Mouse (Mus musculus) right cerebral cortex, postnatal 4 days (tissue): Measurements from ENCODE around the gene Ogfod1.

Experiments used
- DNase-seq: peaks from one replicate; pipeline ENCODE4 v3.0.0-alpha.2; 2022

The Ogfod1 gene

DNA sequence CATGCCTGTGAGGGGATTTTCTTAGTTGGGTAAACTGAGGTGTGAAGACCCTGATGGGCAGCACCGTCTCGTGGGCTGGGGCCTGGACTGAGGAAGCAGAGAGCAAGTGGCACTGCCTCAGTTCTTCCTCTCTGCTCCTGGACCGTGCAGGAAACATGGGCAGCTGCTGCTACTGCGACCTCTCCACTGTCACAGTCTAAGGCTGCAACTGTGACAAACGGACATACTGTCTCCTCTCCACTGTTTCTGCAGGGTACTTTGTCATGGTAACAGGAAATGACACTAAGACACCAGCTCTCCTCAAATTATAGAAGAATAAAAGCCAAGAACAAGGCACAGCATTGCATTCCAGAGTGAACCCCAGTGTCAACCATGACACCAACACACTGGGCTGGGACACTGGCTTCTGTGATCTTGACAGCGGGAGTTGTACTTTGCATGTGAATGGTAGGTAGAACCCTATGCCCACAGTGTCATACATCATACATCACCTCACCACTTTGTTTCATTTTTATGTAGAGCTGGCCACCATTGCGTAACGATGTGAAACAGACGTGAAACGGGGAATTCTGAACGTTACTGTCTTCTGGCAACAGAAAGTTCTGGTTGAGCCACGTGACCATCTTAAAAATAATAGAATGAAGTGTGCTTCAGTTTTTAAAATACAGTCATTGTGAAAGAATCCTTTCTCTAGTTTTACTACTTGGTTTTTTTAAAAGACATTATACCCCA is 39.6 kb downstream of the Ogfod1 start:
- no peak for DNase-seq

DNA sequence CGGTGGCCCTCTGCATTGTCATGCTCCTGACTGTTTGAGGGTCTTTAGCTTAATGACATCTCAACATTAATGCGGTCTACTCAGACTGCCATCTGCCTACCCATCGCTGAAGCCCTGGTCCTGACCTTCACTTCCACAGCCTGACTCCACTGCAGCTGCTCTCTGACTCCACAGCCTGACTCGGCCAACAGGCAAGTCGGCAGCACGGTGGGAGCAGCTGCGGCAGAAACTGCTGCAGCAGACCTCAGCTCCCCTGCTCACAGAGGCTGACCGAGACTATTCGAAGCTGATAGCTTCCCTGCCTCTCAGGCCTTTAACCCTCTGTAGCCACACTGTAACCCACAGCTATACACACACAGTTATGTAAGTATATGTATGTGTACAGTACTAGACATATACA is 51.0 kb downstream of the Ogfod1 start:
- DNase-seq: no peak

DNA sequence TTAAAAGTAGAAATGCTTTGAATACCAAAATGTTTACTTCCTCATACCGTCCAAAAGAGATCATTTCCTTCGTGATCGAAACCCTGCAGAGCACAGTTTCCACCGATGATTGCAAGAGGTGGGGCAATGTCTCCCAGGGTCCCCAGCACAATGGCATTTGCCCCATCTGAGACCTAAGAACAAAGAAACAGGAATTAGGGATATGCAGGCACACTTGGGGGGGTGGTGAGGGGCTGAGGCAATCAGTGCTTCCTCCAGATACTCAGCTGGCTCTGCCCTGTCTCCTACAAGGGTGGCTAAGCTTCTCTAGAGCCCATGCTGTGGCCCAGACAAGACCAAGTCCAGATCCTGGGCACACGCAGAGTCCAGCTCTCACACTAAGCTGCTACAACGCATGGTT is 52.7 kb downstream of the Ogfod1 start:
- no peak for DNase-seq

DNA sequence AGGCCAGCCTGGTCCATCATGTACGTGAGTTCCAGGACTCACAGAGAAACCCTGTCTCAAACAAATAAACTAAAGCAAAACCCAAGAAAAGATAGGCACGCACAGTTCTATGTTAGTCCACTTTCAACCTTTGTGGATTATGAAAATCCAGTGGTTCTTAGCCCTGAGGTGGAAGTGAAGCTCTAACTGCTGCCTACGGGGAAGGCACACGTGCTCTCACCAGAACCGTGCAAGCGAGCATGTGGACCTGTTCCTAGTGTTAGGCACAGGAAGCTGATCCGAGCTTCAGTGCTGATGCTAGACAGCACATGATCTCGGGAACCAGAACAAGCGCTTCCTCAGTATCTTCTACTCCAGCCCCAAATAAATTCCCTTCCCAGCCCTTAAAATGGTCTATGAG is 55.9 kb downstream of the Ogfod1 start:
- no peak for DNase-seq

DNA sequence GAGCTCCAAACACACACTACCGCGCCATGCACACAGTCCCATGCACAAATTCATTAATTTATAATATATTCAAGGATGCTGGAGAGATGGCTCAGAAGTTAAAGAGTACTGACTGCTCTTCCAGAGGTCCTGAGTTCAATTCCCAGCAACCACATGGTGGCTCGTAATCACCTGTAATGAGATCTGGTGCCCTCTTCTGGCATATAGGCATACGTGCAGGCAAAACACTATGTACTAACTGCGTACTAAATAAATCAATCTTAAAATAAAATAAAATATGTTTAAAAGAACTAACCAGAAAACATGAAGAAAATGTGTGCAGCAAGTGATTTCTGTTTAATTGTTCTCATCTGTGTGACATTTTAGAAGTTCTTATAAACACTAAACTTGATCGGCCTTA is 57.3 kb downstream of the Ogfod1 start:
- DNase-seq: no peak

DNA sequence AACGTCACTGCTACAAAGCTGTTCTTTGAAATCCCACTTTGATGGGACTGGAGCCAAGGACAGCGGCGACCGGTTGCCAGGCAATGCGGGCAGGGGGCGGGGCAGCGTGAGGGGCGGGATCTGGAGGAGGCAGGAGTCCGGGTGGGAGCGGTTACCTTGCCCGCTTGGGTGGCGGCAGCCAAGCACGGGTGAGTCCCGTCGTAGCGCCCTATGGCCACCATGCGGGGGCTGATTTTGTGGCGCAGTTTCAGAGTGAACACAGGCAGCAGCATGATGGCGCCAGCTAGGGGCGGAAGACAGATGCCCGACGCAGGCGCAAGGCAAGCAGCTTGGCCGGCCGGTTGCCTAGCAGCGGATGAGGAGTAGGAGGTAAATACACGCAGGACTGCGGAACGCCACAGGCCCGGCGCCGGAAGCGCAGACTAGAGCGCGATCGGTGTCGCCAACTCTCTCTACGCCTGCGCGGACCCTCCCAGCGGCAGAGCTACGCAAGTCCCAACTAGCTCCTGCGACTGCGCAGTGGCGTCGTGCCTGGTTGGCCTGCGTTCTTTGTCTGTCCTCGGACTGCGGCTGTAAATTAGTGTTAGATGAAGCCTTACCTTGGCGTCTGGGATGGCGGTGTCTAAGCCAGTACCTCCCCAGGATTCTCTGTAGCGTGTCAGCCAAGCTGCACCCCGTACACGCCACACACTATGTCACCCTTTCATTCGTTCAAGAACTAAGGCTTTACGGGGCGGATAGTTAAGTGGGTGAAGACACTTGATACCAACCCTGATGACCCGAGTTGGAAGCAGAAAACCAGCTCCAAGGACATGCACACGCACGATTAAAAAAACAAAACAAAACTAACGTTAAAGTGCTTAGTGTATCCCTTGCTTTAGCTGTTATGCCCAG is 61.3 kb downstream of the Ogfod1 start, which contains the start of gene Bbs2:
Bbs2 (minus strand) TSS at position 848 of the 894 bp plus-strand sequence.
- DNase-seq: peak; percentile 99

DNA sequence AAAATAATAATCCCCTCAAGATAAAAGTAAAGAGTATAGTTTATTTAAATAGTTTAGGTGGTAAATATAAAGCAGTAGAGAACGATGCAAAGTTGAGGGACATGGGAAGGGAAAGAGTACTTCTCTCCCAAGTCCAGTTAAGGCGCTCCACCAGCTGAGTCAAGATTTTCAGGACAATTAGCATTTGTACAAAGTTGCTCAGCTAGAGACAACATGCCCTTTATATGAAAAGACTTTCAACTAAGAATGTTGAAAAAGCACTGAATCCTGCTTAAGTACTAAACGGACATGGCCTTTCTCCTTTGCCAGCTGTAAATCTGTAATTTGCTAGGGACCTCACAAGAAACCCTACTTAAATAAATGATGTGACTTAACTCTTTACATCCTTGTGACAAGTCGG is 62.0 kb downstream of the Ogfod1 start:
- DNase-seq: no peak

DNA sequence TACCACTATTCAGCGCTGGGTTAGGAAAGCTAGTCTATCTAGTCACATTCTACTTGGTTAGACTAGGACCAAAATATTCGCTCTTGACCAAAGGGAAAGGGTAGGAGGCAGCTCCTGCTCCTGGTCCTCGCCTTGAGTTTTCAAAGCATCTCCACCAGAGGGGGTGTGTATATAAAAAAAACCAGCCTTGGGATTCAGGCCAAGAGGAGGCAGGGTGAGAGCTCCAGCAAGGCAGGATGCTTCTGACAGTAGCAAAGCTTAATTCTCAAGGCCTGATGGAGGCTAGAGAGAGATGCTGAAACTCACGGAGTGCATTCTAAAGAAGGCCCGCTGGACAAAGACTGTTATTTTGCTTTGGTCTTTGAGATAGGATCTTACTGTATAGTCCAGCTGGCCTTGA is 67.1 kb downstream of the Ogfod1 start:
- DNase-seq: no peak

DNA sequence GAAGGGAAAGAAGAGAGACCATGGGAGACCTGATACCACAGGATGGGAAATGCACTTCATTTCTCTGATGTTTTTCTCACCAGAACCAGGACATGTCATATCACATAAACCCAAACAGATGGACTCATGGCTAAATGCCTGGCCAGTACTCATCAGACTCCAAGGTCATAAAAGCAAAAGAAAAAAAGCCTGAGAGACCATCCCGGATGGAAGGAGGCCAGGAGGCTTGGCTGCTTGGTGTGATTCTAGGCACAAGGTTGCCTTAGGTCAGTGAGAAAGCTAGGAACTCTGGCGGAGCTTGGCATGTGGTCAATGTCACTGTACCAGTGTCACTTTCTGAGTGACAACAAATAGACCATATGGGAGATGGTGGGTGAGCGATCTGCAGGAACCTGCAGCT is 70.9 kb downstream of the Ogfod1 start:
- no peak for DNase-seq

DNA sequence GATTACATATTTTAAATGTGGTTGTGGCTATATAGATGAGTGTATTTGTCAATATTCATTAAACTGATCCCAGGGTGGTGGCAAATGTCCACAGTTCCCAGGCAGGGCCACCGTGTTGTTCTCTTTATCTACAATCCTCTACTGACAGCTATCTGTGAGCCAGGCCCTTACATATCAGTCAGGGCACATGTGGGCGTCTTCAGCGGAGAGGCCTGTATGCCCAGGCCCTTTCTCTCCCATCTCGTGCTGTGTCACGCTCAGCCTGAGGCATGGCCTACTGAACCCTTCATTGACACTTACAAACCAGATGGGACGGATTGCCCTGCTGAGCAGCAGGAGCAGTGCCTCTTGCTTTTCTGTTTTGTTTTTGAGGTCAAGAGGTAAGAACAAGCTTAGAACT is 72.4 kb downstream of the Ogfod1 start:
- no peak for DNase-seq

DNA sequence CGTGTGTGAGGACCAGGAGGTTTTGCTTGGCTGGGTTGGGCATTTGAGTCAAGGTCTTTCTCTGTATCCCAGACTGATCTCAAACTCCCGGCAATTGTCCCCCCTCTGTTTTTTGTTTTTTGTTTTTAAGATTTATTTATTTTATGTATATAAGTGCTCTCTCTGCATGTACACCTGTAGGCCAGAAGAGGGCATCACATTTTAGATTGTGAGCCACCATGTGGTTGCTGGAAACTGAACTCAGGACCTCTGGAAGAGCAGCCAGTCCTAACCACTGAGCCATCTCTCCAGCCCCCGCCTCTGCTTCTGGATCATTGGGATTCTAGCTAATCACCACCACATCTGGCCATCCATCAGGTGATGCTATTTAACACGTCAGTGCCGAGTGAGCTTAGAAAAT is 72.8 kb downstream of the Ogfod1 start:
- no peak for DNase-seq

DNA sequence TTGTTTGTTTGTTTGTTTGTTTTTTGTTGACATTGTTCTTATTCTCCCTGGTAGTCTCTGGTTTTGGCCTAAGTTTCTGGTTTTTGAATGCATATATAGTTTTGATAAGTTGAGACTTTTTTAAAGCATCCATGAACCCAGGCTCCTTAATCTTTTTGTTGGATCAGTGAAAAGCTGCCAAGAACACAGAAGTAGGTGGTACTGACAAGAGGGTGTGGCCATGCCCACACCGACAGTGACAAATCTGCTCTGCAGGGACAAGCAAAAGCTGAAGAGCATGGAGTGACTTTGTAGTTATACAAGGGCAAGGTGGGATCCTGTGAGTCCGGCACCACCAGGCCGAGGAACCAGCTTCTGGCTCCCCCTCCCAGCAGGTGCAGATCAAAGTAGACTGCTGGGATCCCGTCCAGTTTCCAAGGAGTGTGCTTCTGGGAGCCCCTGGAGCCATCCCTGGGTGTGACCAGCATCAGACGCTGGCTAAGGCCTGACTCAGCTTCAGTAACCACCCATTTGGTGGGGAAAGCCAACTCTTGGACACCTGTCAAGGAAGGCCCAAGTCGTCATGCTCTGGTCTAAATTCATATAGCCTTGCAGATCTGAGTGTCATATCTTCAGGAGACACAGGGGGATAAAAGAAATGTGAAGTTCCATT is 73.7 kb downstream of the Ogfod1 start:
- DNase-seq: no peak

DNA sequence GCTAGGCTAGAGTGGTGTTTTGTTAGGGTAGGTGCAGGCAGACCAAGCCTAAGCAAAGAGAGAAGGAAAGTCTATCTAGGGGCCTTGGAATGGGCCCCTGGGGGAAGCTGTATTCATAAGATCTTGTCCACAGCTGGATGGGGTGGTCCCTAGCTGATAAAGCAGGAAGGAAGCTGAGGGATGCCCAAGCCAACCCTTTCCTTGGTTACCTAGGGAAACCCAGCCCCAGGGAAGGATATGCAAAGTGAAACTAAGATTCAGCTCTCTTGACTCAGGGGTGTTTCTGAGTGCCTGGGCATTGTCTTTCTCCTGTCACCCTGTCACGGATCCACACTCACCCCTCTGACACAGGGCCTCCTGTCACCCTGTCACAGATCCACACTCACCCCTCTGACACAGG is 76.4 kb downstream of the Ogfod1 start:
- DNase-seq: no peak

DNA sequence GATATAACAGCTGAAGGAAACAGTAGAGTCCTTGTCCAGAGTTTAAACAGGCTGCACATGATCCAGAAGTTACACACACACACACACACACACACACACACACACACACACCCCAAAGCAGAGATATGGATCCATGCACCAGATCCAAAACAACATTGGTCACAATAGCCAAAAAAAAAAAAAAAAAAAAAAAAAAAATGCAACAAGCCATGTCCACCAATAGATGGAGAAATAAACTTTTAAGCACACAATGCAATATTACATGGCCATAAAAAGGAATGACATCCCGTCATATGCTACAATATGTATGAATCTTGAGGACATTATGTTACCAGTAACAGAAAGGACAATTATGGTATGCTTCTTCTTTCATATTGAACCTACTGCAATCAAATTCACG is 77.0 kb downstream of the Ogfod1 start:
- DNase-seq: no peak
